Mouse (Mus musculus) midbrain, postnatal 0 days (tissue): ENCODE data around the gene Acads. TPM values are rescaled to one million over a fixed set of nuclear protein-coding genes. Genes with fewer than 3 reads are reported as not detected.
A peak's percentile ranks its signal among the peaks of the same experiment; 100 is the strongest.

ENCODE experiments used
- ATAC-seq: fragments of 200-750 bp; cut with Nextera tagmentation; 2 replicates; pipeline ENCODE4 v1.8.0; 2017; ENCODE audit warnings: moderate number of reproducible peaks, mild to moderate bottlenecking, moderate TSS enrichment, moderate library complexity; ENCODE audit not compliant: low FRiP score
- DNase-seq: peaks from one replicate; pipeline ENCODE4 v3.0.0-alpha.2; 2015; ENCODE audit warnings: low spot score
- H3K27ac ChIP-seq: fragments of 300-500 bp; sonication (generic); 2 replicates; pipeline ENCODE4 v1.5.1; 2014; ENCODE audit warnings: low read depth, mild to moderate bottlenecking, low read length, mixed read lengths
- H3K27me3 ChIP-seq: fragments of 300-500 bp; sonication (generic); 2 replicates; pipeline ENCODE4 v1.6.1; 2014; ENCODE audit warnings: low read length, control low read depth, mixed read lengths; ENCODE audit not compliant: insufficient read depth
- H3K36me3 ChIP-seq: fragments of 300-500 bp; sonication (generic); 2 replicates; pipeline ENCODE4 v1.6.1; 2014; ENCODE audit warnings: low read length, control low read depth, mixed read lengths; ENCODE audit not compliant: insufficient read depth
- H3K4me1 ChIP-seq: fragments of 300-500 bp; sonication (generic); 2 replicates; pipeline ENCODE4 v1.6.1; 2014; ENCODE audit warnings: mild to moderate bottlenecking, control low read depth, antibody characterized with exemption, low read length, mixed read lengths; ENCODE audit not compliant: insufficient read depth
- H3K4me2 ChIP-seq: fragments of 300-500 bp; sonication (generic); 2 replicates; pipeline ENCODE4 v1.6.1; 2014; ENCODE audit warnings: low read depth, mild to moderate bottlenecking, low read length, mixed read lengths; ENCODE audit not compliant: poor library complexity, severe bottlenecking
- H3K4me3 ChIP-seq: fragments of 300-500 bp; sonication (generic); 2 replicates; pipeline ENCODE4 v1.5.1; 2014; ENCODE audit warnings: low read depth, mild to moderate bottlenecking, low read length, moderate library complexity
- H3K9ac ChIP-seq: fragments of 300-500 bp; sonication (generic); replicated peaks from 2 replicates; pipeline ENCODE4 v1.6.1; 2014; ENCODE audit warnings: mild to moderate bottlenecking, low read length, moderate library complexity, mixed read lengths; ENCODE audit not compliant: poor library complexity, severe bottlenecking
- H3K9me3 ChIP-seq: fragments of 300-500 bp; sonication (generic); 2 replicates; pipeline ENCODE4 v1.6.1; 2016; ENCODE audit warnings: low read length, control low read depth
- CTCF ChIP-seq: IDR thresholded peaks from 2 replicates; pipeline ENCODE4 v1.5.1; 2016; ENCODE audit warnings: antibody characterized with exemption, mild to moderate bottlenecking
- WGBS: fragments of 180-500 bp; shearing (Covaris S2); extraction: QIAGEN DNeasy Blood & Tissue Kit; methylation state at CpG from one replicate; pipeline ENCODE4 v1.1.7; 2014; 5-methylcytosine and 5-hydroxymethylcytosine counted together
- polyA plus RNA-seq: library from polyadenylated mRNA; unstranded; fragments of >200 nt; fragmentation: Nextera tagmentation; extraction: Ambion mirVana; gene quantifications from 2 replicates; pipeline ENCODE4 v1.2.1, GENCODE M21; 2015
- total RNA-seq: library from RNA; depleted of rRNA; stranded (reverse); fragments of >200 nt; gene quantifications from 2 replicates; pipeline ENCODE4 v1.2.3, GENCODE M21; 2014

Acads gene
- total and polyA plus RNA-seq, 2 experiments from 2014 or later, result 13.4 to 17.4 TPM

DNA sequence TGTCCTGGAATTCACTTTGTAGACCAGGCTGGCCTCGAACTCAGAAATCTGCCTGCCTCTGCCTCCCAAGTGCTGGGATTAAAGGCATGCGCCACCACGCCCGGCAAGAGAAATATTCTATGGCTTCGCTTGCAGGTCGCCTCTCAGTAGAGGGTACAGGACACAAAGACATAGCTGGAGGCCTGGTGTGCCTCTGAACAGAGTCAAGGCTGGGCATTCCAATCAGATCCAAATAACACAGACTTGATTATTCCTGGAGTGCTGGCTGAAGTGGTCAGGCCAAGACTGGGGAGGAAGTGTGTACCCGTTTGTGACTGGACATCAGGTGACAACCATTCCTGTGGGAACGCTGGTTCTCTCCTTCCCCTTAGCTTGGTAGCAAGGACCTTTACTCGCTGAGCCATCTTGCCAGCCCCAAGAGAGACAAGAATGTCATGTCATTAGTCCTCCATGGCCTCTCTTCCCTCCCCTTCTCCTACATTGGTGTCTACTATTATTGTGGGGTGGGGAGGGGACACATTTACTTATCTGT lies 23.1 kb upstream of the Acads start:
- no peaks in the 10 kb centered on the region for H3K9me3 ChIP-seq
- no peak overlapping the region for H3K4me3 ChIP-seq
- H3K4me1 ChIP-seq, result no peaks in the 10 kb centered on the region
- no peaks in the 10 kb centered on the region for H3K27me3 ChIP-seq
- WGBS, result 90% methylated on average over 9 of the region's 9 CpGs
- no peak overlapping the region for H3K27ac ChIP-seq
- no peak for TF ChIP-seq CTCF
- H3K9ac ChIP-seq, result no peak overlapping the region
- DNase-seq (no peak), ATAC-seq (no peak)
- H3K4me2 ChIP-seq, result no peak overlapping the region
- peaks cover 28% of the 10 kb centered on the region for H3K36me3 ChIP-seq

GRCm38 (mm10) chr5:115140726-115141125 lies 21.6 kb upstream of the Acads start:
- Histone ChIP-seq H3K9ac (no peak overlapping the region), H3K4me2 (no peak overlapping the region), H3K36me3 (peaks cover 13% of the 10 kb centered on the region), H3K4me3 (no peak overlapping the region), H3K9me3 (no peaks in the 10 kb centered on the region), H3K27ac (no peak overlapping the region), H3K27me3 (no peaks in the 10 kb centered on the region), H3K4me1 (no peaks in the 10 kb centered on the region)
- ATAC-seq (no peak), DNase-seq (no peak)
- TF ChIP-seq CTCF, result no peak
- WGBS, result 84% methylated on average over 3 of the region's 3 CpGs

DNA sequence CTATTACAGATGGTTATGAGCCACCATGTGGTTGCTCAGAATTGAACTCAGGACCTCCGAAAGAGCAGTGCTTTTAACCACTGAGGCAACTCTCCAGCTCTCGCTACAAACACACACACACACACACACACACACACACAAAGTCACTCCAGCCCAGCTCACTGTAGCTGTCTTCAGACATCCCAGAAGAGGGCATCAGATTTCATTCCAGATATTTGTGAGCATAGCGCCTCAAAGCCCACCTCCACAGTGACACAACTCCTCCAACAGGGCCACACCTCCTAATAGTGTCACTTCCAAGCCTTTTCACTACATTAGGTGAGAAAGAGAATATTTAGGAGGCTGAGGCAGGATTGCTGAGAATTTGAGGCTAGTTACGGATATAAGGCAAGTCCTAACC lies 20.0 kb upstream of the Acads start:
- ATAC-seq, result no peak
- Histone ChIP-seq H3K36me3 (no peaks in the 10 kb centered on the region), H3K27ac (no peak overlapping the region), H3K4me2 (no peak overlapping the region), H3K27me3 (no peaks in the 10 kb centered on the region), H3K4me1 (no peaks in the 10 kb centered on the region), H3K9me3 (no peaks in the 10 kb centered on the region), H3K9ac (no peak overlapping the region), H3K4me3 (no peak overlapping the region)
- WGBS, result 72% methylated on average over 4 of the region's 4 CpGs
- peak; percentile 29 for DNase-seq
- TF ChIP-seq CTCF, result no peak

DNA sequence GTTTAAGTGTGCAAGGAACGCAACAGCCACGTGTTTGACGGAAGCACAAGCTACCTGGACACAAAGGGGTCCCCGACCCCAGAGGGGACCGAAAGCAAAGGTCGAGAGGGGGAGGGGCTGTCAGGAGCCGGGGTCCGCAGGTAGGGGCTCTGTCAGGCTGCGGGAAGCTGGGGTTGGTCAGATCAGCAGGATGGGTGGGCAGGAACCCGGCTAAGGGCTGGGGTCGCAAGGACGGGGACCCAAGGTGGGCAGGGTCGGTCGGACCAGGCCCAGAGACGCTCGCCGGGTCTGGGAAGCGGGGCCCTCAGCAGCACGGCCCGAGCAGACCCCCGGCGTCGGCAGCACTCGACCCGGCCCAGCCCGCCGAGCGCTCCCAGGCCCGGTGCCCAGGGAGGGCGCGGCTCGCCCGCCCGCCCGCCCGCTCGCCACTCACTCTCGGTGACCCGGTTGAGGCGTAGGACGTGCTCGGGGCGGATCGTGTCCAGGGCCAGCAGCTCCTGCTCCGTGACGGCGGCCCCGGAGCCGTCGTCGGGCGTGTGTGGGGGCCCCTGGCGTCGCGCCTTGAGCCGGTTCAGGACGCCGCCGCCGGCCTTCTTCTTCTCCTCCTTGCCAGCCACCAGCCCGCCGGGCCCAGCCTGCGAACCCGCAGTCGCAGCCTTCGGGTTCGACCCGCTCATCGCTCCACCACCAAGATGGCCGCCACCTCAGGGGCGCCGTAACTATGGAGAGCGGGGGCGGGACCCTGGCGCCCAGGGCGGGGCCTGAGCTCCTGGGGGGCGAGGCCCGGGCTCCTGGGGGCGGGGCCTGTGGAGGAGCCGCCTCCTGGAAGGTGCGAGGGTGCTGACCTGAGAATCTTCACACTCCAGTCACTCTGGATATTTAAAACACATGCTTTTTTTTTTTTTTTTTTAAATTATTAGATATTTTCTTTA lies 15.4 kb upstream of the Acads start, which contains the start of gene Unc119b:
Gene Unc119b, minus strand, starts transcription at position 742 of the 932 bp plus-strand sequence.
- Histone ChIP-seq H3K36me3 (peaks cover 7% of the 10 kb centered on the region), H3K27ac (peak within 1 kb of the TSS; percentile 63), H3K4me2 (peak within 1 kb of the TSS; percentile 93), H3K4me1 (peaks cover 10% of the 10 kb centered on the region; the same call in 1 of the 2 replicates), H3K4me3 (peak within 1 kb of the TSS; percentile 89), H3K27me3 (no peaks in the 10 kb centered on the region), H3K9ac (peak within 1 kb of the TSS; percentile 84), H3K9me3 (no peaks in the 10 kb centered on the region)
- WGBS, result under 1% methylated on average over 50 of the region's 81 CpGs
- ATAC-seq (peak; percentile 88), DNase-seq (peak; percentile 90)
- no peak for TF ChIP-seq CTCF

GRCm38 (mm10) chr5:115133358-115134066 lies 14.4 kb upstream of the Acads start:
- H3K4me3 ChIP-seq, result peak overlapping the region; percentile 89
- DNase-seq, result no peak
- peaks cover 9% of the 10 kb centered on the region for H3K36me3 ChIP-seq
- 56% methylated on average over 6 of the region's 6 CpGs for WGBS
- peak overlapping the region; percentile 93 for H3K4me2 ChIP-seq
- peak overlapping the region; percentile 84; the same call in 1 of the 2 replicates for H3K9ac ChIP-seq
- no peak for ATAC-seq
- H3K9me3 ChIP-seq, result no peaks in the 10 kb centered on the region
- H3K27ac ChIP-seq, result no peak overlapping the region
- H3K27me3 ChIP-seq, result no peaks in the 10 kb centered on the region
- TF ChIP-seq CTCF, result no peak
- H3K4me1 ChIP-seq, result peaks cover 10% of the 10 kb centered on the region; the same call in 1 of the 2 replicates
